In the genomic region with DNA sequence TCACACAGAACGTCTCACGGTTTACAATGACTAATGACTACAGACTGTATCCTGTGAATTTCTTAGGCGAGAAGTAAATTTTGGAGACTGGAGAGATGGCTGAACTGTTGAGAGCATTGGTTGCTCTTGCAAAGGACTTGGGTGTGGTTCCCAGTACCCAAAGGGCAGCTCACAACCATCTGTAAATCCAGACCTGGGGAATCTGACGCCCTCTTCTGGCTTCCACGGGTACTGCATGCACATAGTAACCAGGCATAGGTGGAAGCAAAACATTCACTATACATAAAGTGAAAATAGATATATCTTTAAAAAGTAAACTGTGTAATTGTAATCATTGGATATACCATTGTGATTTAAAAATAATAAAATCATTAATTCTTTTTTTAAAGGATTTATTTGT, we compare ENCODE assay signal across 22 mouse cellular contexts.
A peak's percentile ranks its signal among the peaks of the same experiment; 100 is the strongest.
DNase-seq lines count a peak whose midpoint lies in the region; ATAC-seq and TF ChIP-seq lines count a peak whose summit lies in the region.
"Had no signal": no experiment of that assay in that cellular context is flagged by ENCODE, and none has a peak within 500 bp of the region (broad histone marks: within the 10 kb centered on the region; RNA-seq: fewer than 3 reads in every experiment).

No protein-coding gene starts in this region.

- H3K79me2 ChIP-seq in MEL (ENCODE audit: control insufficient read depth, insufficient read depth, low read length, poor library complexity) = no peaks in the 10 kb centered on the region

- TF ChIP-seq POLR2A in MEL (IDR thresholded peaks at IDR 0.05; ENCODE audit: control insufficient read depth in 1 of 2, insufficient read depth in 1 of 2, low read depth in 1 of 2, low read length in 2 of 2, poor library complexity in 1 of 2) = no peak

- no peak overlapping the region for H3K4me3 ChIP-seq in lung, embryonic 14.5 days (ENCODE audit: low read depth, low read length)
- H3K4me3 ChIP-seq in MEL (ENCODE audit: control insufficient read depth in 1 of 2, insufficient read depth in 1 of 2, low read depth in 2 of 2, low read length in 2 of 2) = no peak overlapping the region
- H3K4me3 ChIP-seq: erythroblast, embryonic 14.5 days; heart, embryonic 13.5 days; limb, embryonic 15.5 days had no signal

- no peaks in the 10 kb centered on the region for H3K27me3 ChIP-seq in lung, embryonic 14.5 days (ENCODE audit: insufficient read depth, low read length)
- H3K27me3 ChIP-seq in MEL (ENCODE audit: control insufficient read depth in 1 of 2, insufficient read depth in 2 of 2, low read length in 2 of 2) = no peaks in the 10 kb centered on the region
- H3K27me3 ChIP-seq: CH12.LX; heart, embryonic 13.5 days; limb, embryonic 15.5 days had no signal

- TF ChIP-seq EP300 in MEL (IDR thresholded peaks at IDR 0.05; ENCODE audit: low read depth in 1 of 2, low read length in 2 of 2) = no peak

- TF ChIP-seq CTCF in lung, embryonic 14.5 days (IDR thresholded peaks at IDR 0.05; ENCODE audit: low read depth) = peak; percentile 31
- TF ChIP-seq CTCF in MEL (IDR thresholded peaks at IDR 0.05 in 2 of 3, conservative IDR thresholded peaks at IDR 0.05 in 1 of 3; ENCODE audit: control insufficient read depth in 1 of 3, insufficient read depth in 1 of 3, low read depth in 2 of 3, low read length in 3 of 3, poor library complexity in 1 of 3, severe bottlenecking in 1 of 3) = peak; percentile 13 to 40 (median 27); a peak in 3 of 6 replicates

- no peak overlapping the region for H3K9ac ChIP-seq in lung, embryonic 14.5 days
- no peak overlapping the region for H3K9ac ChIP-seq in MEL (ENCODE audit: control insufficient read depth, low read depth, low read length, poor library complexity, severe bottlenecking)
- H3K9ac ChIP-seq: heart, embryonic 13.5 days; limb, embryonic 15.5 days; liver, postnatal 0 days had no signal

- TF ChIP-seq RAD21 in MEL (IDR thresholded peaks at IDR 0.05; ENCODE audit: low read depth, low read length) = no peak

- no peak for ATAC-seq in lung, embryonic 14.5 days (ENCODE audit: insufficient read depth)
- ATAC-seq: forebrain, embryonic 14.5 days; hindbrain, embryonic 16.5 days; intestine, postnatal 0 days; liver, postnatal 0 days had no signal

- H3K27ac ChIP-seq in lung, embryonic 14.5 days (ENCODE audit: low read depth) = no peak overlapping the region
- no peak overlapping the region for H3K27ac ChIP-seq in MEL (ENCODE audit: control insufficient read depth, low read depth, low read length)
- H3K27ac ChIP-seq: heart, embryonic 13.5 days; limb, embryonic 15.5 days had no signal

- 77% methylated on average over 5 of the region's 5 CpGs for WGBS in lung, embryonic 14.5 days

- no peaks in the 10 kb centered on the region for H3K9me3 ChIP-seq in lung, embryonic 14.5 days (ENCODE audit: low read depth, low read length)
- no peaks in the 10 kb centered on the region for H3K9me3 ChIP-seq in MEL (replicated peaks; ENCODE audit: insufficient read depth, low read length)
- H3K9me3 ChIP-seq: limb, embryonic 15.5 days had no signal

- no peak overlapping the region for H3K4me2 ChIP-seq in lung, embryonic 14.5 days
- H3K4me2 ChIP-seq: heart, embryonic 13.5 days; limb, embryonic 15.5 days had no signal

- intact Hi-C loops in heart, postnatal 10 days (cut with DNase I) = no loop called here
- intact Hi-C loops in heart, postnatal 25 days (cut with DNase I) = no loop called here

- no peaks in the 10 kb centered on the region for H3K4me1 ChIP-seq in lung, embryonic 14.5 days (ENCODE audit: insufficient read depth)
- no peaks in the 10 kb centered on the region for H3K4me1 ChIP-seq in MEL (ENCODE audit: control insufficient read depth in 1 of 2, insufficient read depth in 2 of 2, low read length in 2 of 2)

- H3K36me3 ChIP-seq in lung, embryonic 14.5 days (ENCODE audit: insufficient read depth) = no peaks in the 10 kb centered on the region
- H3K36me3 ChIP-seq in MEL (ENCODE audit: control insufficient read depth in 1 of 2, insufficient read depth in 2 of 2, low read length in 2 of 2) = no peaks in the 10 kb centered on the region
- H3K36me3 ChIP-seq: heart, embryonic 13.5 days; limb, embryonic 15.5 days had no signal

- DNase-seq in heart, adult 11 months = peak; percentile 30
- no peak for DNase-seq in heart, postnatal 10 days
- no peak for DNase-seq in lung, embryonic 14.5 days
- DNase-seq in lung, adult 18-20 months = no peak
- peak; percentile 3 for DNase-seq in MEL (ENCODE audit: low read depth, low spot score)
- DNase-seq in testis, postnatal 10 days (ENCODE audit: low spot score) = peak; percentile 38
- DNase-seq in heart, postnatal 25 days (ENCODE audit: low spot score) = no peak
- DNase-seq: adrenal gland, postnatal 36 days; cerebellum, adult 18-20 months; heart, postnatal 4 days; layer of hippocampus, postnatal 36 days; liver, postnatal 0 days; lung, postnatal 4 days; thymus, adult 18-20 months; thymus, postnatal 4 days had no signal

TF ChIP-seq in MEL, 35 proteins besides CTCF, POLR2A, EP300 and RAD21:
- 0 out of 2 replicates have a peak, but pooled peaks have one; percentile 5 for TF ChIP-seq SMC3 (IDR thresholded peaks at IDR 0.05; ENCODE audit: low read depth, low read length)
- no peak for TF ChIP-seq SIN3A (IDR thresholded peaks at IDR 0.05; ENCODE audit: low read length)
TF ChIP-seq in MEL: peak in this region for 1.

Comparison
In these comparisons a context has a peak if more than half of its experiments do, and no peak if none do; other contexts are left out.
1. DNase-seq: peak in heart, adult 11 months (single experiment), MEL (single experiment) and testis, postnatal 10 days (single experiment); none in heart, postnatal 10 days (0 of 2), lung, embryonic 14.5 days (single experiment), lung, adult 18-20 months (0 of 2) and heart, postnatal 25 days (single experiment).